Mouse (Mus musculus) intestine, embryonic 14.5 days (tissue): ENCODE results near the gene Baiap2l2. TPM values are rescaled to one million over a fixed set of nuclear protein-coding genes. Genes with fewer than 3 reads are reported as not detected.

Experiments
- ATAC-seq: fragments of 200-750 bp; cut with Nextera tagmentation; replicated peaks from 2 replicates; pipeline ENCODE4 v1.8.0; 2017; ENCODE audit warnings: low read depth, moderate number of reproducible peaks, moderate TSS enrichment, moderate library complexity; ENCODE audit not compliant: low FRiP score, low TSS enrichment
- DNase-seq: peaks from one replicate; pipeline ENCODE4 v3.0.0-alpha.2; 2018; ENCODE audit warnings: low spot score
- H3K27ac ChIP-seq: fragments of 300-500 bp; sonication (generic); 2 replicates; pipeline ENCODE4 v1.5.1; 2014; ENCODE audit warnings: low read depth, mild to moderate bottlenecking, control low read depth
- H3K27me3 ChIP-seq: fragments of 300-500 bp; sonication (generic); replicated peaks from 2 replicates; pipeline ENCODE4 v1.6.1; 2014; ENCODE audit warnings: low read length, control low read depth; ENCODE audit not compliant: control insufficient read depth, insufficient read depth
- H3K36me3 ChIP-seq: fragments of 300-500 bp; sonication (generic); 2 replicates; pipeline ENCODE4 v1.6.1; 2014; ENCODE audit warnings: low read length, control low read depth; ENCODE audit not compliant: control insufficient read depth, insufficient read depth
- H3K4me1 ChIP-seq: fragments of 300-500 bp; sonication (generic); replicated peaks from 2 replicates; pipeline ENCODE4 v1.6.1; 2014; ENCODE audit warnings: low read length, control low read depth, mixed read lengths; ENCODE audit not compliant: control insufficient read depth, insufficient read depth
- H3K4me2 ChIP-seq: fragments of 300-500 bp; sonication (generic); 2 replicates; pipeline ENCODE4 v1.6.1; 2014; ENCODE audit warnings: low read length
- H3K4me3 ChIP-seq: fragments of 300-500 bp; sonication (generic); 2 replicates; pipeline ENCODE4 v1.5.1; 2014; ENCODE audit warnings: low read depth, low read length, control low read depth, mixed read lengths
- H3K9ac ChIP-seq: fragments of 300-500 bp; sonication (generic); 2 replicates; pipeline ENCODE4 v1.6.1; 2014; ENCODE audit warnings: mild to moderate bottlenecking, low read length
- H3K9me3 ChIP-seq: fragments of 300-500 bp; sonication (generic); 2 replicates; pipeline ENCODE4 v1.6.1; 2016; ENCODE audit warnings: low read length, control low read depth; ENCODE audit not compliant: control insufficient read depth
- WGBS: fragments of 180-500 bp; shearing (Covaris S2); extraction: QIAGEN DNeasy Blood & Tissue Kit; methylation state at CpG from one replicate; pipeline ENCODE4 v1.1.7; 2014; 5-methylcytosine and 5-hydroxymethylcytosine counted together
- polyA plus RNA-seq: library from polyadenylated mRNA; unstranded; fragments of >200 nt; fragmentation: Nextera tagmentation; extraction: Ambion mirVana; gene quantifications from 2 replicates; pipeline ENCODE4 v1.2.1, GENCODE M21; 2014

The Baiap2l2 gene
- polyA plus RNA-seq, 1 experiment from 2014 or later, result 9.4 TPM

DNA sequence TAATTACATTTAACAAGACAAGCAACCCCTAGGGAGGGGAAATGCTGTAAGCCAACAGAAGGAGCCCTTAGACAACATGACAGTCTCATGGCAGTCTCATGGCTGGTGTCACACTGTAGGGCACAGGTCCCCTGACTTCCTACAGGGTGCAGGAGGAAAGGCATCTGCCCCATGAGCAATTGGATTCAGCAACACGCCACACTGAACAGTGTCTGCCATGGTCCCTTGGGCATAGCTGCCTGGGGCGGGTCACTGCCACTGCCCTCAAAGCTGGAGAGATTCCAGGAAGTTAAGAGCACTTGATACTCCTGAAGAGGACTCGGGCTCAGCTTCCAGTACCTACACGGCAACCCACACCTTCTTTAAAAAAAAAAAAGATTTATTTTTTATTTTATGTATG lies 40.9 kb upstream of the Baiap2l2 start:
- H3K9ac ChIP-seq, result no peak overlapping the region

GRCm38 (mm10) chr15:79325742-79326141 lies 40.4 kb upstream of the Baiap2l2 start:
- no peak overlapping the region for H3K9ac ChIP-seq

More for the DNA sequence above, 40.9 kb upstream of the Baiap2l2 start:
- Histone ChIP-seq H3K9me3 (no peaks in the 10 kb centered on the region), H3K4me3 (no peak overlapping the region), H3K4me2 (peak overlapping the region; percentile 83), H3K27me3 (no peaks in the 10 kb centered on the region), H3K4me1 (peaks cover 23% of the 10 kb centered on the region), H3K36me3 (no peaks in the 10 kb centered on the region), H3K27ac (peak overlapping the region; percentile 93; the same call in 1 of the 2 replicates)
- ATAC-seq, result no peak
- WGBS, result 52% methylated on average over 4 of the region's 4 CpGs
- no peak for DNase-seq

DNA sequence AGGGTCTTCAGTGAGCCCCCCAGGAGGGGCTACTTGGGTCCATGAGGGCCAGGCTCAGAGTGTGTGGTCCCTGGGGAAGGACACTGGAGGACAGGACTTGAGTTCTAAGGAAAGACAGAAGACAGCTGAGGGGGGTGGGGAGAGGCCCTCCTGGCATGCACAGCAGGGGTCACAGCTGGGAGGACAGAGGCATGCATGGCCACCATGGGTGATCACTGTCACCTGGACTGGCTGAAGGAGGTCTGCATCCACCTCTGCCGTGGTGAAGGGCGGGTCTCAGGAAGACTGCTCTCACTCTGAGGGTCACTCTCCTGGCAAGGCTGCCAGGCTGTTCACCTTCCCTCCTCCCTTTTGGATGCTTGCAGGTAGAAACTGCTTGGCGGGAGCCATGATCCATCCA lies 39.0 kb upstream of the Baiap2l2 start:
- 71% methylated on average over 3 of the region's 3 CpGs for WGBS
- ATAC-seq, result no peak
- peaks cover 23% of the 10 kb centered on the region for H3K4me1 ChIP-seq
- no peaks in the 10 kb centered on the region for H3K27me3 ChIP-seq
- H3K4me2 ChIP-seq, result no peak overlapping the region
- no peaks in the 10 kb centered on the region for H3K9me3 ChIP-seq
- no peak overlapping the region for H3K4me3 ChIP-seq
- no peaks in the 10 kb centered on the region for H3K36me3 ChIP-seq
- no peak overlapping the region for H3K27ac ChIP-seq
- H3K9ac ChIP-seq, result no peak overlapping the region
- no peak for DNase-seq

More at GRCm38 (mm10) chr15:79325742-79326141, 40.4 kb upstream of the Baiap2l2 start:
- 58% methylated on average over 3 of the region's 3 CpGs for WGBS
- Histone ChIP-seq H3K4me1 (peaks cover 23% of the 10 kb centered on the region), H3K27me3 (no peaks in the 10 kb centered on the region), H3K36me3 (no peaks in the 10 kb centered on the region), H3K27ac (no peak overlapping the region), H3K9me3 (no peaks in the 10 kb centered on the region), H3K4me2 (peak overlapping the region; percentile 83; the same call in 1 of the 2 replicates), H3K4me3 (no peak overlapping the region)
- no peak for DNase-seq
- no peak for ATAC-seq

DNA sequence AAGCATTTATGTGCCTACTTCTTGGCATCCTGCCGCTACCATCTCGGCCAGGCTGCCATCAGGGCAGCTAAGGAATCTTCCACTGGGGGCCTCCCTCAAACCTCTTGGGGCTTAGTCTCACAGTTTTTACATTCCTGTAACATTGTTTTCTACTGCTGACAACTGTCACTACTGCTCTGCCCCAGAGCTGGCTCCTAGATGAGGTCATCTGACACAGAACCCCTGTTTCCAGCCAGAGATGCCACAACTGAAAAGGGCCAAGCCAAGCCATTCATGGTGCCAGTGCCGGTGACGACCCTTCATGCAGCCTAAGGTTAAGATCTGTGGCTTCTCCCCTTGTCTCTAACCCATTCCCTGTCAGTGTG lies 38.4 kb upstream of the Baiap2l2 start:
- Histone ChIP-seq H3K4me2 (no peak overlapping the region), H3K27ac (peak overlapping the region; percentile 54), H3K4me1 (peaks cover 23% of the 10 kb centered on the region), H3K36me3 (no peaks in the 10 kb centered on the region), H3K9ac (no peak overlapping the region), H3K27me3 (no peaks in the 10 kb centered on the region), H3K4me3 (no peak overlapping the region), H3K9me3 (no peaks in the 10 kb centered on the region)
- no peak for ATAC-seq
- no peak for DNase-seq
- 83% methylated on average over 4 of the region's 4 CpGs for WGBS

GRCm38 (mm10) chr15:79322991-79323790 lies 37.9 kb upstream of the Baiap2l2 start:
- DNase-seq (no peak), ATAC-seq (no peak)
- Histone ChIP-seq H3K4me2 (no peak overlapping the region), H3K9ac (no peak overlapping the region), H3K4me3 (no peak overlapping the region), H3K9me3 (no peaks in the 10 kb centered on the region), H3K27me3 (no peaks in the 10 kb centered on the region), H3K36me3 (no peaks in the 10 kb centered on the region), H3K27ac (peak overlapping the region; percentile 54), H3K4me1 (peaks cover 21% of the 10 kb centered on the region)
- 71% methylated on average over 6 of the region's 6 CpGs for WGBS

DNA sequence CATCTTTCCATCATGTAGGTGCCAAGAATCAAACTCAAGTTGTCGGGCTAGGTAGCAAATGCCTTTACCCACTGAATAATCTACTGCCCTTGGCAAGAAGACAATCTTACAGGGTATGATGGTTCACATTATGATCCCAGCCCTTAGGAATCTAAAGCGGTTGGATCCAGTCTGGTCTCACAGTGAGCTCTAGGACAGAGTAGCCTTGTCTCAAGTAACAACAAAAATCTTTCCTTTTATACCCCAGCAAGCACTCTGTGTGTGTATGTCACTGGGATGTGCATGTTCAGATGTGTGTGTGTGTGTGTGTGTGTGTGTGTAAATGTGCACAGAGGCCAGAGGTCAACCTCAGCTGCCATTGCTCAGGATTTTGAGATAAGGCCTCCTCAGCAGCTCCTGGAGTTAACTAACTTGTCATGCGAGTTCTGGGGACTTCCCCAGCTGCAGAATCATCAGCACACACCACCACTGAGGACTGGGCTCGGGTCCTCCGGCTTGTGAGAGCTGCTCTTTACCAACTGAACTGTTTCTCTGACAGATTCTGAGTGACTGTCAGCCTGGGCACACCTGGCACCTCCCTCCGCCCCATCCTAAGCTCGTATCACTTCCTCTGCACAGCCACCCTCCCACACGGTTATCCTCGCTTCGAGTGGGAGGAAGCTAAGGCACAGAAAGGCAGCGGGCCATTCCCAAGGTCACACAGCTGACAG lies 37.1 kb upstream of the Baiap2l2 start:
- H3K4me1 ChIP-seq, result peaks cover 21% of the 10 kb centered on the region
- 61% methylated on average over 11 of the region's 11 CpGs for WGBS
- DNase-seq, result no peak
- no peak for ATAC-seq
- no peak overlapping the region for H3K4me3 ChIP-seq
- H3K27me3 ChIP-seq, result no peaks in the 10 kb centered on the region
- no peak overlapping the region for H3K4me2 ChIP-seq
- H3K36me3 ChIP-seq, result 0 out of 2 replicates have a peak, but pooled peaks cover 3% of the 10 kb centered on the region
- H3K9ac ChIP-seq, result no peak overlapping the region
- no peaks in the 10 kb centered on the region for H3K9me3 ChIP-seq
- H3K27ac ChIP-seq, result peak overlapping the region; percentile 54

- ATAC-seq, result no peak
- peak overlapping the region; percentile 54 for H3K27ac ChIP-seq
- H3K9me3 ChIP-seq, result no peaks in the 10 kb centered on the region
- DNase-seq, result no peak
- WGBS, result 71% methylated on average over 5 of the region's 5 CpGs
- H3K27me3 ChIP-seq, result no peaks in the 10 kb centered on the region
- H3K4me1 ChIP-seq, result peaks cover 18% of the 10 kb centered on the region
- no peak overlapping the region for H3K4me3 ChIP-seq
- no peak overlapping the region for H3K9ac ChIP-seq
- 0 out of 2 replicates have a peak, but pooled peaks cover 8% of the 10 kb centered on the region for H3K36me3 ChIP-seq
- no peak overlapping the region for H3K4me2 ChIP-seq
These were observed 36.4 kb upstream of the Baiap2l2 start for GRCm38 (mm10) chr15:79321733-79322190.

- DNase-seq, result no peak
These were observed 28.6 kb upstream of the Baiap2l2 start for GRCm38 (mm10) chr15:79313848-79314369.

More at GRCm38 (mm10) chr15:79313848-79314369, 28.6 kb upstream of the Baiap2l2 start:
- Histone ChIP-seq H3K9ac (no peak overlapping the region), H3K36me3 (peaks cover 16% of the 10 kb centered on the region; the same call in 1 of the 2 replicates), H3K4me2 (no peak overlapping the region), H3K27me3 (no peaks in the 10 kb centered on the region), H3K27ac (no peak overlapping the region), H3K4me3 (no peak overlapping the region), H3K9me3 (no peaks in the 10 kb centered on the region), H3K4me1 (no peaks in the 10 kb centered on the region)
- ATAC-seq, result no peak
- 70% methylated on average over 8 of the region's 8 CpGs for WGBS
